ENCODE assay signal across 22 mouse cellular contexts in the genomic region with DNA sequence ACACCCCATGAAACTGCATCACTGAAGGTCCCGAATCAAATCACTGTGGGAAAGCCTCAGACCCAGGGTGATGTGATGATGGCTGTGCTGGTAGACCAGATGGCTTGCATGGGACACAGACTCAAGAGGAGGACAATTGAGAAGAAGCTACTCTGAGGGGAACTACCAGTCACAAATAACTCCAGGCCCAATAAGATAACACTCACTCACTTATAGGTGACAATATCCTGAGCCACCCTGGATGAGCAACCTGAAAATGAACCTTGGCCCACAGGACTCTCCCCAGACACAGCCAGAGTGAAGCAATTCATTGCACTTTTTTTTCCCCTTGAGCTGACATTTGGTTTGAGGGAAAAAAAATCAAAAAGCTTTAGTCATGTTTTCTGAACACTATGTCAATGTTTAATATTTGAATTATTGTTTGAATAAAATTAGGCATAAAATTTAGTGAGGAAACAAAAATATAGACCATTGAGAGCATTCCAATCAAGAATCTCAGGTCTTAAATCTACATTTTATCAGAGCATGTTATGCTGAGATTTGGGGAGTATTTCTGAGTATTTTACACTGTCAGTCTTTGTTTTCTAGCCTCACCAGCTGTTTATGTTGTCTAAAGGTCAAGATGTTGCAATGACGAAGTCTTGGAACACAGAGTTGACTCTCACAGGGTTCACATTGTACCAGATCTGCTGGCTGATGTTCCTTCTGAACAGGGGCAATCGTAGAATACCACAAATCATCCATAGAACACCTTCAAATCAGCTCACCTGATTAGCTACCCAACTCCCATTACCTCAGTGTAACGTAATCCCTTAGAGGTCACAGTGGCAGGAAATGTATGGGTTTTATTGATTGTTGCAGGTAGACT.
A peak's percentile ranks its signal among the peaks of the same experiment; 100 is the strongest.
DNase-seq lines count a peak whose midpoint lies in the region; ATAC-seq and TF ChIP-seq lines count a peak whose summit lies in the region.
"Had no signal": no experiment of that assay in that cellular context is flagged by ENCODE, and none has a peak within 500 bp of the region (broad histone marks: within the 10 kb centered on the region; RNA-seq: fewer than 3 reads in every experiment).

No protein-coding gene starts in this region.

- TF ChIP-seq EP300 in liver, postnatal 0 days (IDR thresholded peaks at IDR 0.05; ENCODE audit: low read depth) = peak; percentile 64

- no peak overlapping the region for H3K27ac ChIP-seq in heart, embryonic 12.5 days (ENCODE audit: poor library complexity, severe bottlenecking)
- no peak overlapping the region for H3K27ac ChIP-seq in liver, postnatal 0 days (ENCODE audit: low read depth)
- no peak overlapping the region for H3K27ac ChIP-seq in limb, embryonic 10.5 days
- H3K27ac ChIP-seq: embryonic facial prominence, embryonic 15.5 days; hindbrain, embryonic 15.5 days; liver, embryonic 13.5 days had no signal

- no peak overlapping the region for H3K4me2 ChIP-seq in heart, embryonic 12.5 days
- H3K4me2 ChIP-seq in liver, postnatal 0 days (ENCODE audit: low read depth, low read length) = no peak overlapping the region
- H3K4me2 ChIP-seq: embryonic facial prominence, embryonic 15.5 days; heart, embryonic 11.5 days; hindbrain, embryonic 15.5 days; liver, embryonic 13.5 days had no signal

- DNase-seq in heart, adult 9 months (ENCODE audit: low spot score in 2 of 2) = peak; percentile 32 to 35
- no peak for DNase-seq in liver, postnatal 0 days
- DNase-seq in liver = no peak
- peak; percentile 90 for DNase-seq in adipocyte (ENCODE audit: low spot score)
- DNase-seq in gonadal fat pad, adult 2 months (ENCODE audit: low read depth) = peak; percentile 75
- DNase-seq in left cerebral cortex, adult 9 months (ENCODE audit: low spot score in 2 of 2) = no peak
- DNase-seq in limb, embryonic 10.5 days (ENCODE audit: low spot score) = no peak
- DNase-seq: cerebellum, adult 8-10 months; gastrocnemius, postnatal 10 days; heart, postnatal 36 days; kidney, adult 11 months; layer of hippocampus, postnatal 36 days; liver, embryonic 13.5 days; retina, postnatal 1 day; right cerebral cortex, postnatal 4 days; thymus, adult 18-20 months had no signal

- no peak overlapping the region for H3K4me3 ChIP-seq in heart, embryonic 12.5 days
- no peak overlapping the region for H3K4me3 ChIP-seq in liver, postnatal 0 days (ENCODE audit: low read depth, low read length)
- H3K4me3 ChIP-seq in limb, embryonic 10.5 days = no peak overlapping the region
- H3K4me3 ChIP-seq: embryonic facial prominence, embryonic 15.5 days; hindbrain, embryonic 15.5 days; liver, embryonic 13.5 days had no signal

- no peaks in the 10 kb centered on the region for H3K9me3 ChIP-seq in heart, embryonic 12.5 days (replicated peaks)
- no peaks in the 10 kb centered on the region for H3K9me3 ChIP-seq in liver, postnatal 0 days (ENCODE audit: low read length)
- no peaks in the 10 kb centered on the region for H3K9me3 ChIP-seq in limb, embryonic 10.5 days (replicated peaks)
- H3K9me3 ChIP-seq: embryonic facial prominence, embryonic 15.5 days; hindbrain, embryonic 15.5 days; liver, embryonic 13.5 days had no signal

- 77% methylated on average over 4 of the region's 4 CpGs for WGBS in heart, embryonic 12.5 days
- 57% methylated on average over 4 of the region's 4 CpGs for WGBS in liver, postnatal 0 days (ENCODE audit: insufficient replicate concordance)
- WGBS in limb, embryonic 10.5 days = 84% methylated on average over 4 of the region's 4 CpGs

- peaks cover 12% of the 10 kb centered on the region; the same call in 1 of the 2 replicates for H3K4me1 ChIP-seq in heart, embryonic 12.5 days (replicated peaks)
- peaks cover 6% of the 10 kb centered on the region; the same call in 1 of the 2 replicates for H3K4me1 ChIP-seq in liver, postnatal 0 days (ENCODE audit: insufficient read depth)
- 0 out of 2 replicates have a peak, but pooled peaks cover 6% of the 10 kb centered on the region for H3K4me1 ChIP-seq in limb, embryonic 10.5 days
- H3K4me1 ChIP-seq: hindbrain, embryonic 15.5 days; liver, embryonic 13.5 days had no signal

- H3K27me3 ChIP-seq in heart, embryonic 12.5 days (replicated peaks) = no peaks in the 10 kb centered on the region
- H3K27me3 ChIP-seq in liver, postnatal 0 days (ENCODE audit: insufficient read depth, low read length) = no peaks in the 10 kb centered on the region
- H3K27me3 ChIP-seq in limb, embryonic 10.5 days (ENCODE audit: low read depth, poor library complexity, severe bottlenecking) = no peaks in the 10 kb centered on the region
- H3K27me3 ChIP-seq: embryonic facial prominence, embryonic 15.5 days; hindbrain, embryonic 15.5 days; liver, embryonic 13.5 days; Patski had no signal

- TF ChIP-seq CTCF in liver, postnatal 0 days (IDR thresholded peaks at IDR 0.05; ENCODE audit: low read depth) = no peak

- no peaks in the 10 kb centered on the region for H3K36me3 ChIP-seq in heart, embryonic 12.5 days
- H3K36me3 ChIP-seq in liver, postnatal 0 days (replicated peaks; ENCODE audit: insufficient read depth, low read length) = no peaks in the 10 kb centered on the region
- H3K36me3 ChIP-seq in limb, embryonic 10.5 days = no peaks in the 10 kb centered on the region
- H3K36me3 ChIP-seq: embryonic facial prominence, embryonic 15.5 days; hindbrain, embryonic 15.5 days; liver, embryonic 13.5 days had no signal

- no peak for ATAC-seq in heart, embryonic 12.5 days (ENCODE audit: insufficient number of reproducible peaks, low FRiP score)
- peak; percentile 68; the same call in 1 of the 2 replicates for ATAC-seq in liver, postnatal 0 days
- ATAC-seq: midbrain, embryonic 16.5 days; Patski had no signal

- no peak overlapping the region for H3K9ac ChIP-seq in heart, embryonic 12.5 days
- H3K9ac ChIP-seq in liver, postnatal 0 days (replicated peaks) = no peak overlapping the region
- H3K9ac ChIP-seq: embryonic facial prominence, embryonic 15.5 days; hindbrain, embryonic 15.5 days; liver, embryonic 13.5 days had no signal

Comparison
In these comparisons a context has a peak if more than half of its experiments do, and no peak if none do; other contexts are left out.
1. DNase-seq: peak in heart, adult 9 months (2 of 2), adipocyte (single experiment) and gonadal fat pad, adult 2 months (single experiment); none in liver, postnatal 0 days (single experiment), liver (single experiment), left cerebral cortex, adult 9 months (0 of 2) and limb, embryonic 10.5 days (single experiment).